Mouse (Mus musculus) heart, embryonic 14.5 days (tissue): ENCODE results near the gene M6pr. TPM values are rescaled to one million over a fixed set of nuclear protein-coding genes. Genes with fewer than 3 reads are reported as not detected.

Experiments
- ATAC-seq: fragments of 200-750 bp; cut with Nextera tagmentation; 2 replicates; pipeline ENCODE4 v1.8.0; 2017; ENCODE audit warnings: low read depth, moderate TSS enrichment; ENCODE audit not compliant: insufficient number of reproducible peaks, insufficient read depth, low FRiP score
- H3K27ac ChIP-seq, 2 experiments: fragments of 200-500 bp in 1 of 2; fragments of 300-500 bp in 1 of 2; sonication (generic) in 1 of 2; replicated peaks in 1 of 2; 2 replicates each; pipeline ENCODE4 v1.5.1; 2012 to 2014; ENCODE audit warnings: low read depth in 2 of 2, low read length in 2 of 2, control low read depth in 1 of 2, mild to moderate bottlenecking in 1 of 2, mixed read lengths in 1 of 2; ENCODE audit not compliant: control insufficient read depth in 1 of 2, insufficient read depth in 1 of 2
- H3K27me3 ChIP-seq: fragments of 300-500 bp; sonication (generic); 2 replicates; pipeline ENCODE4 v1.6.1; 2014; ENCODE audit warnings: mild to moderate bottlenecking, low read length, control low read depth; ENCODE audit not compliant: control insufficient read depth, insufficient read depth
- H3K36me3 ChIP-seq: fragments of 300-500 bp; sonication (generic); 2 replicates; pipeline ENCODE4 v1.6.1; 2014; ENCODE audit warnings: mild to moderate bottlenecking, control low read depth, low read length, mixed read lengths; ENCODE audit not compliant: control insufficient read depth, insufficient read depth
- H3K4me1 ChIP-seq, 2 experiments: fragments of 200-500 bp in 1 of 2; fragments of 300-500 bp in 1 of 2; sonication (generic) in 1 of 2; 2 replicates each; pipeline ENCODE4 v1.6.1; 2012 to 2014; ENCODE audit warnings: low read length in 2 of 2, control low read depth in 1 of 2, mixed read lengths in 1 of 2; ENCODE audit not compliant: control insufficient read depth in 2 of 2, insufficient read depth in 2 of 2
- H3K4me2 ChIP-seq: fragments of 300-500 bp; sonication (generic); 2 replicates; pipeline ENCODE4 v1.6.1; 2014; ENCODE audit warnings: mild to moderate bottlenecking, low read length
- H3K4me3 ChIP-seq, 2 experiments: fragments of 200-500 bp in 1 of 2; fragments of 300-500 bp in 1 of 2; sonication (generic) in 1 of 2; 2 replicates each; pipeline ENCODE4 v1.5.1; 2012 to 2014; ENCODE audit warnings: low read length in 2 of 2, mild to moderate bottlenecking in 2 of 2, control low read depth in 1 of 2, low read depth in 1 of 2, moderate library complexity in 1 of 2; ENCODE audit not compliant: control insufficient read depth in 1 of 2, insufficient read depth in 1 of 2
- H3K9ac ChIP-seq: fragments of 300-500 bp; sonication (generic); 2 replicates; pipeline ENCODE4 v1.6.1; 2014; ENCODE audit warnings: mild to moderate bottlenecking, low read length
- H3K9me3 ChIP-seq: fragments of 300-500 bp; sonication (generic); 2 replicates; pipeline ENCODE4 v1.6.1; 2016; ENCODE audit warnings: low read length, control low read depth; ENCODE audit not compliant: control insufficient read depth
- WGBS: fragments of 180-500 bp; shearing (Covaris S2); extraction: QIAGEN DNeasy Blood & Tissue Kit; methylation state at CpG from one replicate; pipeline ENCODE4 v1.1.7; 2014; 5-methylcytosine and 5-hydroxymethylcytosine counted together
- polyA plus RNA-seq: library from polyadenylated mRNA; unstranded; fragments of >200 nt; fragmentation: Nextera tagmentation; extraction: Ambion mirVana; gene quantifications from 2 replicates; pipeline ENCODE4 v1.2.1, GENCODE M21; 2014

Gene M6pr
- polyA plus RNA-seq, 1 experiment from 2014 or later = 77.2 TPM

- no peaks in the 10 kb centered on the region for H3K36me3 ChIP-seq
- H3K4me3 ChIP-seq = peak overlapping the region; percentile 54 to 60
- H3K27me3 ChIP-seq = no peaks in the 10 kb centered on the region
- no peaks in the 10 kb centered on the region for H3K9me3 ChIP-seq
- peak overlapping the region in 1 of 2 experiments; percentile 28; a peak in 1 of 4 replicates for H3K27ac ChIP-seq
- 7% methylated on average over 25 of the region's 25 CpGs for WGBS
- peak overlapping the region; percentile 86 for H3K4me2 ChIP-seq
- H3K4me1 ChIP-seq = peaks cover 2 to 8% of the 10 kb centered on the region in 2 experiments; a peak in 1 of 4 replicates
- ATAC-seq = peak; percentile 39; the same call in 1 of the 2 replicates
- H3K9ac ChIP-seq = peak overlapping the region; percentile 71
These were observed 11.0 kb upstream of the M6pr start for GRCm38 (mm10) chr6:122297279-122298222.

DNA sequence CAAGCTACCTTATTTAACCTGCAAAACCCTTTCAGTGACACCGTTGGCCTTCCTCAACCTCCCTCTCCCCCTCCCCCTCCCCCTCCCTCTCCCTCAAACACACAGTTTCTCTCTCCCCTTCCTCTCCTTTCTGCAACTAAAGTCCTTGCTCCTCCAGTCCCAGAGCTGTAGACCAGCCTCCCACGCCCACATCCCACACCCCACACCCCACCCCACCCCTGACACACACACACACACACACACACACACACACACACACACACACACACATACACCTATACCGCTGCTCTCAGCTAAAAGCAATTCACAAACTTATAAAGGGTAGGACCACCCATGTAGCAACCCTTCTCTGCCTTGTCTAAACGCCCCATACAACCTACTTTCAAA, 10.3 kb upstream of the M6pr start:
- Histone ChIP-seq H3K4me1 (peaks cover 2 to 8% of the 10 kb centered on the region in 2 experiments; a peak in 1 of 4 replicates), H3K4me2 (no peak overlapping the region), H3K27ac (no peak overlapping the region), H3K4me3 (no peak overlapping the region), H3K9me3 (no peaks in the 10 kb centered on the region), H3K36me3 (no peaks in the 10 kb centered on the region), H3K9ac (no peak overlapping the region), H3K27me3 (no peaks in the 10 kb centered on the region)
- 55% methylated on average over 3 of the region's 4 CpGs for WGBS
- ATAC-seq = no peak

- Histone ChIP-seq H3K27me3 (no peaks in the 10 kb centered on the region), H3K27ac (no peak overlapping the region), H3K9ac (no peak overlapping the region), H3K36me3 (no peaks in the 10 kb centered on the region), H3K9me3 (no peaks in the 10 kb centered on the region), H3K4me2 (no peak overlapping the region), H3K4me1 (peaks cover 5 to 8% of the 10 kb centered on the region in 2 experiments; a peak in 2 of 4 replicates), H3K4me3 (no peak overlapping the region)
- 23% methylated on average over 3 of the region's 3 CpGs for WGBS
- no peak for ATAC-seq
These were observed 8.8 kb upstream of the M6pr start for GRCm38 (mm10) chr6:122299621-122300133.

GRCm38 (mm10) chr6:122302121-122302520, 6.4 kb upstream of the M6pr start:
- Histone ChIP-seq H3K4me3 (no peak overlapping the region), H3K36me3 (no peaks in the 10 kb centered on the region), H3K4me2 (no peak overlapping the region), H3K9ac (no peak overlapping the region), H3K27ac (no peak overlapping the region), H3K4me1 (peaks cover 4 to 5% of the 10 kb centered on the region in 2 experiments; a peak in 2 of 4 replicates), H3K9me3 (no peaks in the 10 kb centered on the region), H3K27me3 (no peaks in the 10 kb centered on the region)
- WGBS = 83% methylated on average over 1 of the region's 1 CpGs
- ATAC-seq = no peak

DNA sequence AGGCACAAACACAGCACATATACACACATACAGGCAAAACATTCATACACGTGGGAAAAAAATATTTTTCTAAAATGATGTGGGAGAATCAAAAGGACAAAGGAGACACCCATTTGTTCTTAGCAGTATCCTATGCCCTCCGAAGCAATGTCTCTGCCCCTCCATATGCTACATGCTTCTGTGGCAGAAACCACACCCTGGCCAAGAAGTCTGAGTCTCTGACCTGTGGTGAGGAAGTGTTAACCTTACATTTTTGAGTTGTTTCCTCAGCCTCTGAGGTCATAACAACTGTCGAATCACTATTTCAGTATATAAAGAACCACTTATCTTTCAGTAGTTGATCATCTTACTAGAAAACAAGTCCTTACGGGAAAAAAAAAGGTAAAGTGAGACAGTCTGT, 5.9 kb upstream of the M6pr start:
- Histone ChIP-seq H3K9me3 (no peaks in the 10 kb centered on the region), H3K36me3 (no peaks in the 10 kb centered on the region), H3K27ac (no peak overlapping the region), H3K9ac (no peak overlapping the region), H3K4me2 (no peak overlapping the region), H3K4me3 (no peak overlapping the region), H3K4me1 (peaks cover 3% of the 10 kb centered on the region in 2 experiments; a peak in 1 of 4 replicates), H3K27me3 (no peaks in the 10 kb centered on the region)
- 85% methylated on average over 4 of the region's 4 CpGs for WGBS
- ATAC-seq = no peak

GRCm38 (mm10) chr6:122303526-122303925, 5.0 kb upstream of the M6pr start:
- H3K36me3 ChIP-seq = no peaks in the 10 kb centered on the region
- H3K9me3 ChIP-seq = no peaks in the 10 kb centered on the region
- H3K9ac ChIP-seq = no peak overlapping the region
- no peak overlapping the region for H3K27ac ChIP-seq
- 32% methylated on average over 9 of the region's 9 CpGs for WGBS
- no peak for ATAC-seq
- H3K27me3 ChIP-seq = no peaks in the 10 kb centered on the region
- H3K4me2 ChIP-seq = peak overlapping the region; percentile 45
- H3K4me3 ChIP-seq = no peak overlapping the region
- H3K4me1 ChIP-seq = peaks cover 0 to 3% of the 10 kb centered on the region in 2 experiments; a peak in 1 of 4 replicates

DNA sequence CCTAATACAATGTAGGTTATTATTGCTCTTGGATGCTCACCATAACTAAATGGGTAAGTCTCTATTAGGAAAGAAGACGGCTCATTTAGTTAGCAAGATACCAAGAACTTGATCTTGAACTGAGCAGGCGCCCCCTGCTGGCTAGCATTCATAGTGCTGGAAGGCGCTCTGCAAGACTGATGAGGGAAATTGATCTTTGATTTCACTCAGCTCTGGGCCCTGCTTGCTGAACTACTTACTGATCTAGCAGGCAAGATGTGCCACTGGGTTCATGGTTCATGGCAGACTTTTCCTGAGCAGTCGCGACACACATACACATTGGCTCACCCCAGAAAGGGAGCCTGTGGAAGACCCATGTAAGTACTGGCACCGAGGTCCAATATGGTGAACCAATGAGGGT, 4.2 kb upstream of the M6pr start:
- Histone ChIP-seq H3K27ac (no peak overlapping the region), H3K9ac (no peak overlapping the region), H3K36me3 (no peaks in the 10 kb centered on the region), H3K4me2 (no peak overlapping the region), H3K9me3 (no peaks in the 10 kb centered on the region), H3K4me3 (no peak overlapping the region), H3K27me3 (no peaks in the 10 kb centered on the region), H3K4me1 (peaks cover under 1 to 3% of the 10 kb centered on the region in 2 experiments; a peak in 2 of 4 replicates)
- ATAC-seq = no peak
- WGBS = 37% methylated on average over 6 of the region's 6 CpGs
